11 mouse cellular contexts compared by ENCODE assay signal in the genomic region with DNA sequence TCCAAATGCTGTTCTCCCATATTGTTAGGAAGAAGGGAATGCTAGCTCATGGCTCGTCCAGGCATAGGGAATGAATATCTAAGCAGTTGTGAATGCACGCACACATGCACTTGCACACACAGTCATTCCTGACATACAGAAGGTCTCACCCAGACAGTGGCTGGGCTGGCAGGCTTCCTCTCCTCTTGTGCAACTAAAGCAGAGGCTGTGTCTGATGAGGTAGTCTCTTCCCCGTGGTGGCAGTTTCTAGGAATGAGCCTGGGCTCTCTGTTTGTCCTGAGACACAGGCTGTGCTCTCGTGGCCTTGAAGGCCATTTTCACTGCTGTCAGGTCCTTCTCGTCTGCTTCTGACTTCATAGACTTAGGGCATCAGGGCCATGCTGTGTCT. TPM values are rescaled to one million over a fixed set of nuclear protein-coding genes. Genes with fewer than 3 reads are reported as not detected.
A peak's percentile ranks its signal among the peaks of the same experiment; 100 is the strongest.
DNase-seq lines count a peak whose midpoint lies in the region; ATAC-seq and TF ChIP-seq lines count a peak whose summit lies in the region.
"Had no signal": no experiment of that assay in that cellular context is flagged by ENCODE, and none has a peak within 500 bp of the region (broad histone marks: within the 10 kb centered on the region; RNA-seq: fewer than 3 reads in every experiment).

No protein-coding gene starts in this region.

- no peak for TF ChIP-seq POLR2A in kidney, adult 2 months (IDR thresholded peaks at IDR 0.05; ENCODE audit: low read depth, low read length)

- TF ChIP-seq CTCF in kidney, adult 2 months (conservative IDR thresholded peaks at IDR 0.05; ENCODE audit: insufficient read depth, insufficient read length, low read depth, low read length), result no peak

- H3K4me3 ChIP-seq in kidney, adult 2 months (ENCODE audit: insufficient read depth, low read depth, low read length), result no peak overlapping the region
- no peak overlapping the region for H3K4me3 ChIP-seq in midbrain, embryonic 15.5 days
- H3K4me3 ChIP-seq in midbrain, embryonic 13.5 days (replicated peaks), result no peak overlapping the region
- H3K4me3 ChIP-seq: embryonic facial prominence, embryonic 12.5 days; forebrain, embryonic 13.5 days had no signal

- no peaks in the 10 kb centered on the region for H3K36me3 ChIP-seq in kidney, adult 2 months (ENCODE audit: control insufficient read depth, insufficient read depth, low read length)
- peaks cover 27% of the 10 kb centered on the region for H3K36me3 ChIP-seq in midbrain, embryonic 15.5 days (replicated peaks)
- peaks cover 63% of the 10 kb centered on the region for H3K36me3 ChIP-seq in midbrain, embryonic 13.5 days

- H3K9ac ChIP-seq in midbrain, embryonic 15.5 days, result no peak overlapping the region
- no peak overlapping the region for H3K9ac ChIP-seq in midbrain, embryonic 13.5 days (replicated peaks)
- H3K9ac ChIP-seq: embryonic facial prominence, embryonic 12.5 days; forebrain, embryonic 13.5 days had no signal

- no peak overlapping the region for H3K4me2 ChIP-seq in midbrain, embryonic 15.5 days
- no peak overlapping the region for H3K4me2 ChIP-seq in midbrain, embryonic 13.5 days (replicated peaks)
- H3K4me2 ChIP-seq: embryonic facial prominence, embryonic 12.5 days; forebrain, embryonic 13.5 days had no signal

- no peak for ATAC-seq in midbrain, embryonic 15.5 days (replicated peaks)
- no peak for ATAC-seq in midbrain, embryonic 13.5 days
- ATAC-seq in granulocyte monocyte progenitor cell, adult 5-6 weeks (replicated peaks; ENCODE audit: poor library complexity, severe bottlenecking), result peak; percentile 56
- ATAC-seq: forebrain, embryonic 13.5 days had no signal

- no peaks in the 10 kb centered on the region for H3K27me3 ChIP-seq in kidney, adult 2 months (replicated peaks; ENCODE audit: control insufficient read depth, insufficient read depth, low read length)
- H3K27me3 ChIP-seq in midbrain, embryonic 15.5 days (replicated peaks), result no peaks in the 10 kb centered on the region
- H3K27me3 ChIP-seq in midbrain, embryonic 13.5 days, result no peaks in the 10 kb centered on the region
- H3K27me3 ChIP-seq: embryonic facial prominence, embryonic 12.5 days; forebrain, embryonic 13.5 days had no signal

- H3K4me1 ChIP-seq in kidney, adult 2 months (ENCODE audit: control insufficient read depth, insufficient read depth, low read length), result peaks cover 22% of the 10 kb centered on the region
- peaks cover 25% of the 10 kb centered on the region for H3K4me1 ChIP-seq in midbrain, embryonic 15.5 days
- peaks cover 42% of the 10 kb centered on the region for H3K4me1 ChIP-seq in midbrain, embryonic 13.5 days (replicated peaks)

- H3K27ac ChIP-seq in kidney, adult 2 months (ENCODE audit: insufficient read depth, low read depth, low read length), result peak overlapping the region; percentile 7; the same call in 1 of the 2 replicates
- 0 out of 2 replicates have a peak overlapping the region, but pooled peaks have one; percentile 1 for H3K27ac ChIP-seq in midbrain, embryonic 15.5 days
- no peak overlapping the region for H3K27ac ChIP-seq in midbrain, embryonic 13.5 days
- H3K27ac ChIP-seq: embryonic facial prominence, embryonic 12.5 days; forebrain, embryonic 13.5 days had no signal

- DNase-seq in gastrocnemius, postnatal 14 days, result peak; percentile 41
- no peak for DNase-seq in gastrocnemius, postnatal 10 days
- DNase-seq in kidney, adult 2 months, result no peak
- no peak for DNase-seq in kidney, adult 8-10 months
- no peak for DNase-seq in retina, postnatal 1 day
- DNase-seq: cerebellum, adult 9-11 months had no signal

- whole genome bisulfite sequencing in kidney, adult 2 months, result 70% methylated on average over 5 of the region's 5 CpGs
- 92% methylated on average over 5 of the region's 5 CpGs for WGBS in midbrain, embryonic 15.5 days
- WGBS in midbrain, embryonic 13.5 days, result 88% methylated on average over 5 of the region's 5 CpGs

- intact Hi-C loops in gastrocnemius, postnatal 14 days (cut with DNase I; ENCODE audit: low total_unique reads), result no loop called here

- H3K9me3 ChIP-seq in midbrain, embryonic 15.5 days, result no peaks in the 10 kb centered on the region
- no peaks in the 10 kb centered on the region for H3K9me3 ChIP-seq in midbrain, embryonic 13.5 days
- H3K9me3 ChIP-seq: embryonic facial prominence, embryonic 12.5 days; forebrain, embryonic 13.5 days had no signal

RNA-seq across cellular contexts. Expression of gene Plcg1, which starts 13.7 kb away (rescaled TPM):
- total RNA-seq in gastrocnemius, postnatal 14 days (2021), result 10 to 100 TPM; 28.5 to 36.3 TPM
- total RNA-seq in gastrocnemius, postnatal 10 days (2021), result 10 to 100 TPM; 43.3 to 64.5 TPM
- 33.1 and 38.2 TPM in 2 replicates for polyA plus RNA-seq in kidney, adult 2 months (2012; rRNA removed)
- polyA plus RNA-seq in midbrain, embryonic 15.5 days (2015; fragmentation: Nextera tagmentation; extraction: Ambion mirVana), result 64.3 and 68.4 TPM in 2 replicates
- 68.2 and 74.3 TPM in 2 replicates for polyA plus RNA-seq in midbrain, embryonic 13.5 days (2015; fragmentation: Nextera tagmentation; extraction: Ambion mirVana)
- total RNA-seq in granulocyte monocyte progenitor cell, adult 5-6 weeks (2014; fragmentation: Nextera tagmentation), result 22.9 and 27.0 TPM in 2 replicates
- total RNA-seq in granulocyte monocyte progenitor cell, adult 5-6 weeks (2017), result 16.5 and 17.8 TPM in 2 replicates
